Mouse (Mus musculus): ENCODE measurements at regions not wholly inside any gene's neighbourhood (a gene's known extent, or its start where the extent isn't known, plus 50 kb on each side); places are given as distances from the start of the nearest gene placed in this dataset.

DNA sequence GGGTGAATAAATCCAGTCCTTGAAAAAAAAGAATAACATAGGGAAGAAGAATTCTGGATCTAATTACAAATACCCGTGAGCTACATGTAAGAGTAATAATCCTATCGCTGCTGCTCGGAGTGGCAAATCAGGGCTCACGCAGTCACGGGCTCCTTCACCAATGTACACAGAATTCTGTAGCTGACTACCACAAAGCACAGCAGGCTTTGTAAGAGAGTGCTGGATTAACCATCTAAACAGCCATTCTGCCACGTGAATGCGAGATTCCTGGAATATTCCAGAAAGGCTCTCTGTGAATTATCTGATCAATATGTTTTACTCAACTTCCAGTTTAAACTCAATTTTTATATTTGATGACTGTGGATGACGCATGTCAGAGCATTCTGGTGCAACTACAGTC lies 165.1 kb upstream of the Isl1 start:
- Histone ChIP-seq H3K4me2 (replicated peaks; ENCODE audit: low read depth) (no peak overlapping the region), H3K36me3 (ENCODE audit: control insufficient read depth, insufficient read depth, low read length) (no peaks in the 10 kb centered on the region), H3K4me1 (replicated peaks; ENCODE audit: control insufficient read depth, insufficient read depth) (no peaks in the 10 kb centered on the region), H3K4me3 (ENCODE audit: low read depth, low read length) (no peak overlapping the region), H3K9me3 (ENCODE audit: control insufficient read depth, low read length) (no peaks in the 10 kb centered on the region), H3K9ac (ENCODE audit: low read length) (no peak overlapping the region), H3K27me3 (ENCODE audit: control insufficient read depth, insufficient read depth, low read length) (no peaks in the 10 kb centered on the region), H3K27ac (replicated peaks) (no peak overlapping the region)
- ATAC-seq (ENCODE audit: low FRiP score, low TSS enrichment) (no peak), DNase-seq (ENCODE audit: low spot score) (no peak)
- no peak for TF ChIP-seq EP300 (optimal IDR thresholded peaks at IDR 0.05)
- TF ChIP-seq CTCF (IDR thresholded peaks at IDR 0.05; ENCODE audit: low read depth), result no peak
- whole genome bisulfite sequencing, result 67% methylated on average over 8 of the region's 8 CpGs

DNA sequence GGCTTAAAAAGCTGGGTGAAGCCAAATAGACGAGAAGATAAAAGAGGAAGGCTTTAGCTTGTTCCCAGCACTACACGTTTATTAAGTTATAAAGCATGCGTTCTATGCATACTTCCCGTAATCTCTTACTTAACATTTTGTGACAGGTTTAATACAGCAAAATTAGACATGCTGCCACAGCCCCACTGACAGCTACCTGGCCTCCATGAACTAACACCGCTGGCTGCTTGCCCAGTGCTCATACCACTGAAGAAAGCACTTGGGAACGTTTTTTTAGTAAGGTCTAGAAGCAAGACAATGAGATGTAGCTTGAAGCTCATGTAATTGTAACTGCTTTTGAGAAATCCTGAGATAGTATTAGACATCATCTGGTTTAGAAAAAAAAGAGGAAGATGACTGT lies 152.3 kb upstream of the Isl1 start:
- Histone ChIP-seq H3K4me1 (replicated peaks; ENCODE audit: control insufficient read depth, insufficient read depth) (no peaks in the 10 kb centered on the region), H3K27me3 (ENCODE audit: control insufficient read depth, insufficient read depth, low read length) (no peaks in the 10 kb centered on the region), H3K4me3 (ENCODE audit: low read depth, low read length) (no peak overlapping the region), H3K9ac (ENCODE audit: low read length) (no peak overlapping the region), H3K9me3 (ENCODE audit: control insufficient read depth, low read length) (no peaks in the 10 kb centered on the region), H3K27ac (replicated peaks) (no peak overlapping the region), H3K4me2 (replicated peaks; ENCODE audit: low read depth) (no peak overlapping the region), H3K36me3 (ENCODE audit: control insufficient read depth, insufficient read depth, low read length) (no peaks in the 10 kb centered on the region)
- ATAC-seq (ENCODE audit: low FRiP score, low TSS enrichment) (no peak), DNase-seq (ENCODE audit: low spot score) (peak; percentile 31)
- TF ChIP-seq EP300 (optimal IDR thresholded peaks at IDR 0.05) (no peak), CTCF (IDR thresholded peaks at IDR 0.05; ENCODE audit: low read depth) (no peak)
- whole genome bisulfite sequencing, result 35% methylated on average over 6 of the region's 6 CpGs

DNA sequence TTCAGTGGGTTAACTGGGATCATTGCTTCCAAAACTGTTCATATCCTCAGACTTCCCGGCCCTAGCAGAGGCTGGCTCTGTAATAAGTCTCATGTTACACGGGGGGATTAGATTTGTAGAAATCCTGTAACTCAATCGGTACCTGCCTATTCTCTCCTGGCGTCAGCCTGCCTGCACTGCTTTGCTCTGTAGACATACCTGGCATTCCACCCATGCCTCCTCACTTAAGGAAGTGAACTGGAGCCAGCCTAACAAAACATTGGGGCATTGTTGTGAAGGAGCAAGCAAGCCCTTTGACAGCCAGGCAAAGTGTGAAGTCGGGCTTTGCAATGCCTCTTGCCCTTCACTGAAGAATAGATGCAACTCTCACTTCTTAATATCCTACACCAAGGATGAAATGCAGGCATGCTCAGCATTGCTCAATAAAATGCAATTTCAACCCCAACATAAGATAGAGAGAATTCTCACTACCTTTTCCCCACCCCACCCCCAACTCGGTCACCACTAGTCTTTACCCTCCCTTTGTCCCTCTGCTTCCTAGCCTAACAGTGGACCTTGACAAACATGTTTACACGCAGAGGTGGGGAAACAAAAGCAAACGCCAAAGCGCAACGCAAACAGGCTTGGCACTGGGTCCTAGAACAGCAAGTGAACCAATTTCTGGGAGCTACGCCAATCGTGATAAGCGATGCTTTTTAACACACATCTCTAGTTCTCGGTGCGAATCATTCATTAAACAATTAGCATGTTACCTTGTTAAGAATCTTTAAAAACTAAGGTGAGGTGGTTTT lies 133.9 kb upstream of the Isl1 start:
- 34% methylated on average over 15 of the region's 15 CpGs for WGBS
- TF ChIP-seq CTCF (IDR thresholded peaks at IDR 0.05; ENCODE audit: low read depth), result no peak
- TF ChIP-seq EP300 (optimal IDR thresholded peaks at IDR 0.05), result no peak
- Histone ChIP-seq H3K27ac (replicated peaks) (no peak overlapping the region), H3K9ac (ENCODE audit: low read length) (no peak overlapping the region), H3K4me1 (replicated peaks; ENCODE audit: control insufficient read depth, insufficient read depth) (no peaks in the 10 kb centered on the region), H3K4me2 (replicated peaks; ENCODE audit: low read depth) (0 out of 2 replicates have a peak overlapping the region, but pooled peaks have one; percentile 3), H3K4me3 (ENCODE audit: low read depth, low read length) (no peak overlapping the region), H3K36me3 (ENCODE audit: control insufficient read depth, insufficient read depth, low read length) (no peaks in the 10 kb centered on the region), H3K9me3 (ENCODE audit: control insufficient read depth, low read length) (no peaks in the 10 kb centered on the region), H3K27me3 (ENCODE audit: control insufficient read depth, insufficient read depth, low read length) (no peaks in the 10 kb centered on the region)
- DNase-seq (ENCODE audit: low spot score) (peak; percentile 51), ATAC-seq (ENCODE audit: low FRiP score, low TSS enrichment) (peak; percentile 80)

DNA sequence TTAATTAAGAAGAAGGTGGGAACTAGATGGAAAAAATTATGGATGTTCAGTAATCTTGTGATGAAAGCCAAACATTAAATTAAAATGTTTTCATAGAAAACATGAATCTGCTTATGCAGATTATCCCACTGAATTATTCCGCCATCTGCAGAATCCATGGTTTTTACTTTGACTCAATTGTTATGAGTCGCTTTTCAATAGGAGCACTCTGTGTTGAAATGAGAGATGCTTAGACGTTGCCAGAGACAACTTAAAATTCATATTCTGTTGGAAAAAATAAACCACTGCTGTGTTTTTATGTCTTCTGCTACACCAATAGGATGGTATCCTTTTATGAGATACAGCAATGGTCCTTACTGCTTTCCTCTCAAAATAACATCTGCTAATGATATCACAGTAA lies 108.3 kb upstream of the Isl1 start:
- no peaks in the 10 kb centered on the region for H3K9me3 ChIP-seq (ENCODE audit: control insufficient read depth, low read length)
- TF ChIP-seq EP300 (optimal IDR thresholded peaks at IDR 0.05), result no peak
- TF ChIP-seq CTCF (IDR thresholded peaks at IDR 0.05; ENCODE audit: low read depth), result no peak
- H3K4me2 ChIP-seq (replicated peaks; ENCODE audit: low read depth), result no peak overlapping the region
- 87% methylated on average over 3 of the region's 3 CpGs for WGBS
- H3K27me3 ChIP-seq (ENCODE audit: control insufficient read depth, insufficient read depth, low read length), result no peaks in the 10 kb centered on the region
- DNase-seq (ENCODE audit: low spot score) (no peak), ATAC-seq (ENCODE audit: low FRiP score, low TSS enrichment) (no peak)
- H3K9ac ChIP-seq (ENCODE audit: low read length), result no peak overlapping the region
- no peaks in the 10 kb centered on the region for H3K4me1 ChIP-seq (replicated peaks; ENCODE audit: control insufficient read depth, insufficient read depth)
- H3K36me3 ChIP-seq (ENCODE audit: control insufficient read depth, insufficient read depth, low read length), result no peaks in the 10 kb centered on the region
- H3K4me3 ChIP-seq (ENCODE audit: low read depth, low read length), result no peak overlapping the region
- H3K27ac ChIP-seq (replicated peaks), result no peak overlapping the region

DNA sequence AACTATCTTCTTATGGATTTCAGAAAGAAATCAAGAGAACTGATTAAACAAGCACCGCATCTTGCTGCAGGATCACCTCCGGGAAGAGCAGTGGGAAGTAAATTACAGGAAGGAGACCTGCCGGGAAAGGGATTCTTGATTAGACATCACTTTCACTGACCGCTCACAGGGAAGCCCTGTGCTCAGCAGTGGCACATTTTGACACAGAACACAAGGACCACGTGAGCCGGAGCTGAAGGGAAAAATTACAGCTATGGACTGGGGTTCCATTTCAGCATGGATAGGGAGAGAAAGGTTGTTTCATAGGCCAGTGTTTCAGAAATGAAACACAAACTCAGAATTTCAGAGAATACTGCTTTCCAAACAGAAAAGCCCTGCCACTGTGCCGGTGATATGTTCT lies 105.0 kb upstream of the Isl1 start:
- no peak overlapping the region for H3K27ac ChIP-seq (replicated peaks)
- H3K4me3 ChIP-seq (ENCODE audit: low read depth, low read length), result no peak overlapping the region
- no peak overlapping the region for H3K9ac ChIP-seq (ENCODE audit: low read length)
- ATAC-seq (ENCODE audit: low FRiP score, low TSS enrichment) (no peak), DNase-seq (ENCODE audit: low spot score) (no peak)
- no peak overlapping the region for H3K4me2 ChIP-seq (replicated peaks; ENCODE audit: low read depth)
- no peaks in the 10 kb centered on the region for H3K27me3 ChIP-seq (ENCODE audit: control insufficient read depth, insufficient read depth, low read length)
- WGBS, result 40% methylated on average over 7 of the region's 7 CpGs
- H3K4me1 ChIP-seq (replicated peaks; ENCODE audit: control insufficient read depth, insufficient read depth), result no peaks in the 10 kb centered on the region
- H3K36me3 ChIP-seq (ENCODE audit: control insufficient read depth, insufficient read depth, low read length), result no peaks in the 10 kb centered on the region
- TF ChIP-seq CTCF (IDR thresholded peaks at IDR 0.05; ENCODE audit: low read depth) (no peak), EP300 (optimal IDR thresholded peaks at IDR 0.05) (no peak)
- H3K9me3 ChIP-seq (ENCODE audit: control insufficient read depth, low read length), result no peaks in the 10 kb centered on the region

DNA sequence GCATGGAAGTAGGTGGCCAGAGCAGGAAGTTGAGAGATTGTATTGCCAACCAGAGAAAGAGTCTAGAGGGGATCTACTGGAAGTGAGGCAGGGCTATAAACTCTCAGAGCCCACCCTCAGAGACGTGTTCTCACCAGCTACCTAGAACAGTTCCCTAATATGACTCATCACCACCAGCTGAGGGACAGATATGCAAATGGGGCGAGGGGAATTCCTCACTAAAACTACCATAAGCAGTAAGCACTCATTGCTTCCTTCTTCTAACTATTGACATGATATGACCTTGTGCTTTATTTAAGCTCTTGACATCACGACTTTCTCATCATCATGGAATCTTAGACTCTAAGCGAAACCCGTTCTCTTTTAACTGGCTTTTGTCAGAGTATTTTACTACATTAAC lies 101.2 kb upstream of the Isl1 start:
- no peaks in the 10 kb centered on the region for H3K9me3 ChIP-seq (ENCODE audit: control insufficient read depth, low read length)
- H3K27me3 ChIP-seq (ENCODE audit: control insufficient read depth, insufficient read depth, low read length), result no peaks in the 10 kb centered on the region
- no peaks in the 10 kb centered on the region for H3K4me1 ChIP-seq (replicated peaks; ENCODE audit: control insufficient read depth, insufficient read depth)
- no peak overlapping the region for H3K27ac ChIP-seq (replicated peaks)
- no peak overlapping the region for H3K4me2 ChIP-seq (replicated peaks; ENCODE audit: low read depth)
- TF ChIP-seq CTCF (IDR thresholded peaks at IDR 0.05; ENCODE audit: low read depth), result no peak
- TF ChIP-seq EP300 (optimal IDR thresholded peaks at IDR 0.05), result no peak
- WGBS, result 68% methylated on average over 5 of the region's 5 CpGs
- ATAC-seq (ENCODE audit: low FRiP score, low TSS enrichment) (no peak), DNase-seq (ENCODE audit: low spot score) (no peak)
- H3K9ac ChIP-seq (ENCODE audit: low read length), result no peak overlapping the region
- no peak overlapping the region for H3K4me3 ChIP-seq (ENCODE audit: low read depth, low read length)
- H3K36me3 ChIP-seq (ENCODE audit: control insufficient read depth, insufficient read depth, low read length), result no peaks in the 10 kb centered on the region

All from stomach, postnatal 0 days (tissue).